ENCODE assay signal across 7 mouse cellular contexts in the genomic region with DNA sequence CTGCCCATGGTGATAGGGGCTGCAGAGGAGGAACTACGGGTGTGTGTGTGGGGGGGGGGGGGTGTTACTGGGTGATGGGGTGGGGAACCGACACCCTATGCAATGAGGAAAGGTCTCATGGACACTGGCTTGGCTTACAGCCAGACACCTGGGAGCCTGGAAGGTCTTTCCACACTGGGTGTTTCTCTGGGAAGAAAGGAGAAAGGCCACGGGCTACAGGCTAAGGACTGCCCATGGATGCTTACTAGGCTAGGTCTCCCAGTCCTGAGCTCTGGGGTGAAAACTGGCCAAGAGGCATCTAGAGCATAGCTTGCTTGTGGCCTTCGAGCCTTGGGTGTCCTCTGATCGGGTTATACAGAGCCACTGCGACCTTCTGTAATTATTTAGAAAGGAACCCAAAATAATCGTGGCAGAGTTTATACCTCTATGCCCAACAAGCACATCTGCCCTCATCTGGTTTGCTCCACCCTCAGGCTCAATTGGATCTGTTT. TPM values are rescaled to one million over a fixed set of nuclear protein-coding genes. Genes with fewer than 3 reads are reported as not detected.
DNase-seq lines count a peak whose midpoint lies in the region; ATAC-seq lines count a peak whose summit lies in the region.

A gene (minus strand): TSS at position 441 of the 491 bp plus-strand sequence.

- peak within 1 kb of the TSS; percentile 67 for H3K4me3 ChIP-seq in liver, embryonic 15.5 days (replicated peaks)

- WGBS in liver, embryonic 15.5 days (ENCODE audit: insufficient replicate concordance) = 13% methylated on average over 7 of the region's 7 CpGs

- H3K36me3 ChIP-seq in liver, embryonic 15.5 days (replicated peaks) = peaks cover 10% of the 10 kb centered on the region
- H3K36me3 ChIP-seq in splenic B cell, adult 2 months (ENCODE audit: control insufficient read depth, insufficient read depth, low read length, poor library complexity, severe bottlenecking) = no peaks in the 10 kb centered on the region

- DNase-seq in thymus, postnatal 4 days = peak; percentile 41
- no peak for DNase-seq in thymus, adult 18-20 months
- peak; percentile 48 for DNase-seq in embryo, embryonic 9.5 days (ENCODE audit: extremely low spot score)
- DNase-seq in heart, postnatal 25 days (ENCODE audit: low spot score) = no peak
- DNase-seq in splenic B cell, adult 2 months (ENCODE audit: low read depth, low spot score) = peak; percentile 38
- DNase-seq in layer of hippocampus, adult 11-12 months (ENCODE audit: low spot score) = no peak

- intact Hi-C loops in heart, postnatal 25 days (cut with DNase I) = loop anchor here (2.0 to 5.0 kb wide), 2 partner anchors 36 to 48 kb away; no protein-coding TSS in a partner anchor

- peak within 1 kb of the TSS; percentile 68 for H3K27ac ChIP-seq in liver, embryonic 15.5 days (replicated peaks)

- no peak for ATAC-seq in liver, embryonic 15.5 days (ENCODE audit: insufficient read depth)

- H3K27me3 ChIP-seq in liver, embryonic 15.5 days = no peaks in the 10 kb centered on the region; the same call in 1 of the 2 replicates
- H3K27me3 ChIP-seq in splenic B cell, adult 2 months (ENCODE audit: control insufficient read depth, insufficient read depth, low read length, poor library complexity, severe bottlenecking) = no peaks in the 10 kb centered on the region

- H3K9me3 ChIP-seq in liver, embryonic 15.5 days (replicated peaks) = no peaks in the 10 kb centered on the region

- H3K4me2 ChIP-seq in liver, embryonic 15.5 days = peak within 1 kb of the TSS; percentile 97

- peak within 1 kb of the TSS; percentile 74 for H3K9ac ChIP-seq in liver, embryonic 15.5 days

- peaks cover 62% of the 10 kb centered on the region for H3K4me1 ChIP-seq in liver, embryonic 15.5 days (replicated peaks)

RNA-seq across cellular contexts. Expression of the gene that starts here (rescaled TPM):
- total RNA-seq in heart, postnatal 25 days (2021) = 10 to 100 TPM; 20.4 to 23.7 TPM
- 9.0 and 9.1 TPM in 2 replicates for polyA plus RNA-seq in liver, embryonic 15.5 days (2015; fragmentation: Nextera tagmentation; extraction: Ambion mirVana)

Comparison
In these comparisons a context has a peak if more than half of its experiments do, and no peak if none do; other contexts are left out.
1. DNase-seq: peak in thymus, postnatal 4 days (single experiment), embryo, embryonic 9.5 days (single experiment) and splenic B cell, adult 2 months (single experiment); none in thymus, adult 18-20 months (0 of 2), heart, postnatal 25 days (single experiment) and layer of hippocampus, adult 11-12 months (single experiment).